Comparison of ENCODE assay signal across 8 mouse cellular contexts in genomic region chr8:61760190-61760578, GRCm38 (mm10).
A peak's percentile ranks its signal among the peaks of the same experiment; 100 is the strongest.
DNase-seq lines count a peak whose midpoint lies in the region; ATAC-seq and TF ChIP-seq lines count a peak whose summit lies in the region.

No protein-coding gene starts in this region.

- peak overlapping the region; percentile 68 for H3K27ac ChIP-seq in kidney, embryonic 15.5 days
- peak overlapping the region; percentile 87 for H3K27ac ChIP-seq in embryonic facial prominence, embryonic 12.5 days
- no peak overlapping the region for H3K27ac ChIP-seq in intestine, embryonic 14.5 days (ENCODE audit: low read depth)

- peak overlapping the region; percentile 82 for H3K4me2 ChIP-seq in kidney, embryonic 15.5 days
- H3K4me2 ChIP-seq in embryonic facial prominence, embryonic 12.5 days (replicated peaks) = peak overlapping the region; percentile 63
- H3K4me2 ChIP-seq in intestine, embryonic 14.5 days (ENCODE audit: low read length) = peak overlapping the region; percentile 65
- peak overlapping the region; percentile 92 for H3K4me2 ChIP-seq in myocyte (ENCODE audit: low read depth)

- DNase-seq in kidney, adult 18-20 months = no peak
- DNase-seq in intestine, embryonic 14.5 days (ENCODE audit: low spot score) = peak; percentile 67
- DNase-seq in urinary bladder, postnatal 10 days (ENCODE audit: low spot score) = no peak
- no peak for DNase-seq in yolk sac, embryonic 10.5 days (ENCODE audit: low spot score)
- no peak for DNase-seq in right cerebral cortex, postnatal 10 days (ENCODE audit: low spot score in 2 of 2)

- H3ac ChIP-seq in myocyte (ENCODE audit: control insufficient read depth, insufficient read length) = no peak overlapping the region

- peak overlapping the region; percentile 57 for H3K4me3 ChIP-seq in kidney, embryonic 15.5 days (replicated peaks)
- peak overlapping the region; percentile 58 for H3K4me3 ChIP-seq in embryonic facial prominence, embryonic 12.5 days
- H3K4me3 ChIP-seq in intestine, embryonic 14.5 days (ENCODE audit: low read depth, low read length) = peak overlapping the region; percentile 50
- peak overlapping the region; percentile 30 for H3K4me3 ChIP-seq in myocyte

- H3K4me1 ChIP-seq in kidney, embryonic 15.5 days = peaks cover 34% of the 10 kb centered on the region
- H3K4me1 ChIP-seq in embryonic facial prominence, embryonic 12.5 days = peaks cover 18% of the 10 kb centered on the region
- peaks cover 16% of the 10 kb centered on the region; the same call in 1 of the 2 replicates for H3K4me1 ChIP-seq in intestine, embryonic 14.5 days (replicated peaks; ENCODE audit: control insufficient read depth, insufficient read depth, low read length)

- H3K9me3 ChIP-seq in kidney, embryonic 15.5 days (replicated peaks) = no peaks in the 10 kb centered on the region
- H3K9me3 ChIP-seq in embryonic facial prominence, embryonic 12.5 days = no peaks in the 10 kb centered on the region
- no peaks in the 10 kb centered on the region for H3K9me3 ChIP-seq in intestine, embryonic 14.5 days (ENCODE audit: control insufficient read depth, low read length)

- TF ChIP-seq POLR2A in myocyte (IDR thresholded peaks at IDR 0.05; ENCODE audit: insufficient read length, low read depth) = no peak

- 13% methylated on average over 8 of the region's 8 CpGs for WGBS in kidney, embryonic 15.5 days
- WGBS in embryonic facial prominence, embryonic 12.5 days = 11% methylated on average over 8 of the region's 8 CpGs
- 14% methylated on average over 8 of the region's 8 CpGs for WGBS in intestine, embryonic 14.5 days

- ATAC-seq in kidney, embryonic 15.5 days (replicated peaks; ENCODE audit: low FRiP score) = peak; percentile 1; the same call in 1 of the 2 replicates
- ATAC-seq in embryonic facial prominence, embryonic 12.5 days (ENCODE audit: insufficient number of reproducible peaks, insufficient read depth, low FRiP score, low TSS enrichment) = no peak
- peak; percentile 38 for ATAC-seq in intestine, embryonic 14.5 days (replicated peaks; ENCODE audit: low FRiP score, low TSS enrichment, low read depth)

- H3K36me3 ChIP-seq in kidney, embryonic 15.5 days = no peaks in the 10 kb centered on the region
- H3K36me3 ChIP-seq in embryonic facial prominence, embryonic 12.5 days = no peaks in the 10 kb centered on the region
- no peaks in the 10 kb centered on the region for H3K36me3 ChIP-seq in intestine, embryonic 14.5 days (ENCODE audit: control insufficient read depth, insufficient read depth, low read length)
- H3K36me3 ChIP-seq in myocyte (ENCODE audit: control insufficient read depth, insufficient read depth) = no peaks in the 10 kb centered on the region

- no peaks in the 10 kb centered on the region for H3K79me2 ChIP-seq in myocyte (ENCODE audit: control insufficient read depth, insufficient read depth)

- peaks cover 11% of the 10 kb centered on the region; the same call in 1 of the 2 replicates for H3K27me3 ChIP-seq in kidney, embryonic 15.5 days
- no peaks in the 10 kb centered on the region for H3K27me3 ChIP-seq in embryonic facial prominence, embryonic 12.5 days
- H3K27me3 ChIP-seq in intestine, embryonic 14.5 days (replicated peaks; ENCODE audit: control insufficient read depth, insufficient read depth, low read length) = 0 out of 2 replicates have a peak, but pooled peaks cover 3% of the 10 kb centered on the region
- no peaks in the 10 kb centered on the region for H3K27me3 ChIP-seq in myocyte (ENCODE audit: control insufficient read depth, insufficient read depth, insufficient read length)

- peak overlapping the region; percentile 61 for H3K9ac ChIP-seq in kidney, embryonic 15.5 days
- H3K9ac ChIP-seq in embryonic facial prominence, embryonic 12.5 days = peak overlapping the region; percentile 67
- peak overlapping the region; percentile 68 for H3K9ac ChIP-seq in intestine, embryonic 14.5 days (ENCODE audit: low read length)

TF ChIP-seq in myocyte, 11 proteins besides CTCF, POLR2A, EP300 and RAD21:
- TF ChIP-seq REST (IDR thresholded peaks at IDR 0.05; ENCODE audit: insufficient read depth, insufficient read length) (no peak), TCF12 (IDR thresholded peaks at IDR 0.05; ENCODE audit: insufficient read depth, poor library complexity, severe bottlenecking) (no peak), MYOG (IDR thresholded peaks at IDR 0.05; ENCODE audit: control insufficient read depth in 1 of 3, insufficient read depth in 1 of 3, insufficient read length in 2 of 3, low read depth in 2 of 3) (no peak), TCF3 (IDR thresholded peaks at IDR 0.05; ENCODE audit: insufficient read length, low read depth) (no peak), E2F4 (IDR thresholded peaks at IDR 0.05; ENCODE audit: insufficient read depth) (no peak), CEBPB (IDR thresholded peaks at IDR 0.05; ENCODE audit: insufficient read depth, poor library complexity, severe bottlenecking) (no peak), USF1 (IDR thresholded peaks at IDR 0.05; ENCODE audit: low read depth) (no peak), MYOD1 (IDR thresholded peaks at IDR 0.05; ENCODE audit: control insufficient read depth in 1 of 3, insufficient read length in 2 of 3, low read depth in 2 of 3) (no peak), MAX (IDR thresholded peaks at IDR 0.05; ENCODE audit: low read depth) (no peak), SRF (IDR thresholded peaks at IDR 0.05; ENCODE audit: control insufficient read depth, insufficient read length, low read depth) (no peak), POLR2AphosphoS2 (IDR thresholded peaks at IDR 0.05; ENCODE audit: insufficient read length, low read depth) (no peak)
